Mouse (Mus musculus): ENCODE measurements around the gene Tbc1d23.

- no peak for TF ChIP-seq CTCF (conservative IDR thresholded peaks at IDR 0.05; ENCODE audit: low read length)
- TF ChIP-seq NANOG (IDR thresholded peaks at IDR 0.05; ENCODE audit: borderline replicate concordance, low read length), result no peak
- no peak for TF ChIP-seq POU5F1 (IDR thresholded peaks at IDR 0.05; ENCODE audit: borderline replicate concordance, low read length)
Observed at GRCm38 (mm10) chr16:57215957-57216356, 15.3 kb downstream of the Tbc1d23 start.

Data from E14TG2a.4 (cell line).